Mouse (Mus musculus) left cerebral cortex, adult 18-20 months (tissue): ENCODE results near the gene Zfp459. TPM values are rescaled to one million over a fixed set of nuclear protein-coding genes. Genes with fewer than 3 reads are reported as not detected.

Experiments used
- total RNA-seq, 2 experiments: library from RNA; stranded (reverse); gene quantifications; 2 replicates each; pipeline ENCODE4 v1.2.3; 2021

The Zfp459 gene
- total RNA-seq, 2 experiments from 2014 or later = 3.9 to 5.0 TPM

Other genes with a start within 250 kb of the Zfp459 start
- 1 to 10 TPM; 4.3 to 5.5 TPM for gene Rsl1, start 248.2 kb downstream of the Zfp459 start, total RNA-seq
- 1 to 10 TPM; 3.1 to 4.5 TPM for gene Zfp455, start 226.9 kb downstream of the Zfp459 start, total RNA-seq
- gene Zfp458, start 143.0 kb downstream of the Zfp459 start, total RNA-seq = 10 to 100 TPM; 18.7 to 20.4 TPM
- 1 to 10 TPM; 5.1 to 7.2 TPM for gene Zfp457, start 114.9 kb downstream of the Zfp459 start, total RNA-seq
- 1 to 10 TPM; 3.1 TPM for gene Zfp595, start 88.8 kb downstream of the Zfp459 start, total RNA-seq
- 1 to 10 TPM in 1 of 2 experiments, not detected in 1; 3.6 TPM for gene Gm28044, start 60.9 kb downstream of the Zfp459 start, total RNA-seq
- under 1 TPM; 0.77 to 0.91 TPM for gene Zfp953, start 60.8 kb downstream of the Zfp459 start, total RNA-seq
- not detected for gene Gm28041, start 45.7 kb downstream of the Zfp459 start, total RNA-seq
- gene Zfp456, start 45.6 kb downstream of the Zfp459 start, total RNA-seq = 1 to 10 TPM; 1.4 to 2.0 TPM
- gene Zfp429, start 21.6 kb downstream of the Zfp459 start, total RNA-seq = 1 to 10 TPM; 2.6 to 3.5 TPM
- gene Zfp874a, start 30.2 kb upstream of the Zfp459 start, total RNA-seq = 10 to 100 TPM; 12.1 to 12.8 TPM
- gene Zfp874b, start 62.8 kb upstream of the Zfp459 start, total RNA-seq = 10 to 100 TPM; 14.9 to 23.6 TPM
- 1 to 10 TPM; 9.7 to 9.9 TPM for gene Zfp58, start 79.1 kb upstream of the Zfp459 start, total RNA-seq
- 1 to 10 TPM in 1 of 2 experiments, not detected in 1; 1.6 TPM for gene Gm26965, start 104.7 kb upstream of the Zfp459 start, total RNA-seq
- 10 to 100 TPM; 21.3 to 21.4 TPM for gene Zfp87, start 104.8 kb upstream of the Zfp459 start, total RNA-seq
- gene Zfp748, start 132.4 kb upstream of the Zfp459 start, total RNA-seq = 10 to 100 TPM; 10.2 to 10.3 TPM
- gene Zfp729b, start 188.3 kb upstream of the Zfp459 start, total RNA-seq = 1 to 10 TPM; 7.5 to 8.5 TPM
- 1 to 10 TPM; 1.4 to 3.3 TPM for gene Gm49345, start 216.4 kb upstream of the Zfp459 start, total RNA-seq
- gene Zfp729a, start 216.4 kb upstream of the Zfp459 start, total RNA-seq = 1 to 10 TPM; 8.5 to 9.0 TPM